Mouse (Mus musculus) urinary bladder, postnatal 4 days (tissue): ENCODE measurements around the gene Hepacam2.
"Not testable (repeated sequence)": the region's sequence is repeated elsewhere in the genome, so short reads cannot be mapped to it uniquely, and the experiment has no call there.

Experiments
- DNase-seq, 2 experiments: peaks; one replicate each; pipeline ENCODE4 v3.0.0; 2021 to 2022; ENCODE audit warnings: low spot score in 2 of 2

Gene Hepacam2

DNA sequence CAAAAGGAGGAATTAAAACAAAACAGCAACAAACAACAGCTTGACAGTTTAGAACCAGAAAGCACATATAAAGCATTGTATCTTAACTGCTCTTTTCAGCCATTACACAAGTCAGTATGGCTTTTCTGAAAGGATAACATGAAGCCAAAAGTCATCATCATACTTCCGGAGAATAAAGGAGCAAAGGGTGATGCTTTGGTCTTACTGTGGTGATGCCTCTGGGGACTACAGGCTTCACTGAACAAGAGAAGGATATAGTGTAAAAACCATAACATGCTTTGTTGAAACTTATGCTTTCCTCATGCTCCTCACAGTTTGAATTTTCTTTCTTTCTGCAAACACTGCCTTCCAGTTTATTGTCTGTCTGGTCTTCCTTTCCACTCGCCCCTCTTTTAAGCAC, 34.5 kb downstream of the Hepacam2 start:
- no peak for DNase-seq

DNA sequence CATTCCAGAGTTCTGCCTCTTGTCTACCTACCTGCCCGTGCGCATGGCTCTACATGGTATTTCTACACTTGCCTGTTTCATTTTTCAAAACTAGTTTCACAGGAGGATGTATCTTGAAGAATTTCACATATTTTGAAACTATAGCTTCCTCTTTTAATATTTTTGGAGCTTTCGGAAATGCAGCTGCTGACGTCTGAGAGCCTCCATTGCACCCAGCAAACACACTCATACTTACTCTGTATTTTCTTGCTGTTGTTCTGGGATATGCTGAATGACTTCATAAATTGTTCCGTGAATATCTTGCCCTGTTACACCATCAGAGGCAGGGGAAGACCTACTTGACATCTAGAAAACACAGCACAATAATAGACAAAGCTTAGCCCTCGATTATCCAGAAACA, 35.1 kb downstream of the Hepacam2 start:
- DNase-seq: no peak

DNA sequence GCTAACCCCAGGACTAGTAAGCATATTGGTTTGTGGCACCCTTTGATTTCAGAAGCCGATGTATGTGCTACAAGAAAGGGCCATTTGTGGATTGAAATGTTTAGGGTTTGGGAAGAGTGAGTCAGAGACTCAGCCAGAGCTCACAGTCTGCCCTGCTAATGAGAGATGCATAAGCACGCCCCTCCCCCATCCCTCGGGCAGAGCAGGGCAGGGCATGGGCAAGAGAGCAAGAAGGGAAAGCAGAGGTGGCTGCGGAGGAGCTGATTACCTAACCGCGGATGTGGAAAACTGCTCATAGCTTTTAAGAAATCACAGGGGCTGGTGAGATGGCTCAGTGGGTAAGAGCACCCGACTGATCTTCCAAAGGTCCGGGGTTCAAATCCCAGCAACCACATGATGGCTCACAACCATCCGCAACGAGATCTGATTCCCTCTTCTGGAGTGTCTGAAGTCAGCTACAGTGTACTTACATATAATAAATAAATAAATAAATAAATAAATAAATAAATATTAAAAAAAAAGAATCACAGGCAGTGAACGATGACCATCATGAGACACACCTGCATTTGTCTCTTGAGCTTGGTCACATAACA, 42.1 kb downstream of the Hepacam2 start:
- no peak for DNase-seq

DNA sequence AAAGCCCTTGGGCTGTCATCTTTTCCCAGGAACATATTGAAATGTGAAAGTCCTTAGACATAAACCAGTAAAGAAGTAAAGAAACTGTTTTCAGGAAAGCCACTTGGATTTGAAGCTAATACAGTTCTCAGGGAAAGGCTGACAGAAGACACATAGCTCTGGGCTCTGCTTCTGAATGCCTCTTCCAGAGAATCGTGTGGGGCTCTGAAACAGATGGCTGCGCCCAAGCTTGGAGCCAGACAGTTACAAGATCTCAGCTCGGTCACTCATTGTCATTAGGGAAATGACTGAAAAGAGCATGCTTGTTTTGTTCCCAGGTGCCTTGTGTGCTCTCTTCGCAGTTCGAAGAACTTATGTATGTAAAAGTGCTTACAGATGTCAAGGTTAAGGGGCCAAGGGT, 43.7 kb downstream of the Hepacam2 start:
- no peak for DNase-seq

DNA sequence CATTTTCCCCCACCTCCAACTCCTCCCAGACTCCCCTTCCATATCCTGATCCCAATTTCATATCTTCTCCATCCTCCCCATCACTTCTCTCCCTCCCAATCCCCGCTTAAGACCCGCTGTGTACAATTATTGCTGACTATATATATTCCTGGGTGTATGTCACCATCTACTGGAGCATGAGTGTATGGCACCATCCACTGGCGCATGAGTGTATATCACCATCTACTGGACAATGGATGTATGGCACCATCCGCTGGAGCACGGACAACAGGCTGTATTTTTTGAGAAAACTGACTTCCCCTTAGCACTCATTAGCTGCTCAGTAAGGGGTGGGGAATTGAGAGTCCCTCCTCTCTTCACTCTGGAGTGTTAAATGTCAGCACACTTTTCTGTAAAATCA, 50.7 kb downstream of the Hepacam2 start:
- peak in 1 of 2 experiments; percentile 32 for DNase-seq

DNA sequence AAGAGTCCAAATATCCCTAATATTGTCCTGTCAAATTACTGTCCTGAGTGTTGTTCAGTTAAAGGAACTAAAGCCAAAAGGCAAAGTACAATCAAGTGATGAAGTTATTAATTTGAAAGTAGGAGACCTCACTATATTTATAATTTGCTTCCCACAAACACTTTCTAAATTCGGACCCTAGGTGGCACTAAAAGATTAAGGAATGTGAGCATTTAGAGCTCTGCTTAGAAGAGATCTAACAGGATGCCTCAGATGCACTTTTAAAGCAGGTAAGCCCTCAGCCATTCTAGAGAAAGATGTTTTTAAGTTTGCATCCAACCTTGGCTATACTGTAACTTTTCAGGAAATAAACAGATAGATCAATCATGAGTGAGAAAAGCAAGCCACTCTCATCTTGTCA, 54.2 kb downstream of the Hepacam2 start:
- DNase-seq: no peak

DNA sequence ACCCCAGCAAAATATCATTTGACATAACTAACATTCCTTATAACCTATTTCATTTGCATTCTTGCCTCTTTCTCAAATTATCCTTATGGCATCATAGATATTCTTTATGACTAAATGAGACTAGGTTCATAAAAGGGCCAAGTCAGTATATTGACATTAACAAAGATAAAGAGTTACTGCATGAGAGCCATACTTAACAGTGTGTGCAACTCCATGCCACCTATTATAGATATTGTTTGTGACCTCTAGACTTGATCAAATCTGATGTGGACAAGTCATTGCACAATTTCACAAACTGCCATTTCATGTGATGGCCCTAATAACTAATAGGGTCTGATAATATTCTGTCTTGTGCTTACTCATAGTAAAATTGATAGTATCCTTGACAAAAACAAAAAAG, 62.0 kb downstream of the Hepacam2 start:
- DNase-seq: no peak

DNA sequence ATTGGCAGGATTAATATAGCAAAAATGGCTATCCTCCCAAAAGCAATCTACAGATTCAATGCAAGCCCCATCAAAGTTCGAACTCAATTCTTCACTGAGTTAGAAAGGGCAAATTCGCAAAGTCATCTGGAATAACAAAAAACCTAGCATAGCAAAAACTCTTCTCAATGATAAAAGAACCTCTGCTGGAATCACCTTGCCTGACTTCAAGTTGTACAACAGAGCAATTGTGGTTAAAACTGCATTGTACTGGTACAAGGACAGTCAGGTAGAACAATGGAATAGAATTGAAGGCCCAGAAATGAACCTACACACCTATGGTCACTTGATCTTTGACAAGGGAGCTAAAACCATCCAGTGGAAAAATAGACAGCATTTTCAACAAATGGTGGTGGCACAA, 67.1 kb downstream of the Hepacam2 start:
- not testable (repeated sequence) for DNase-seq

DNA sequence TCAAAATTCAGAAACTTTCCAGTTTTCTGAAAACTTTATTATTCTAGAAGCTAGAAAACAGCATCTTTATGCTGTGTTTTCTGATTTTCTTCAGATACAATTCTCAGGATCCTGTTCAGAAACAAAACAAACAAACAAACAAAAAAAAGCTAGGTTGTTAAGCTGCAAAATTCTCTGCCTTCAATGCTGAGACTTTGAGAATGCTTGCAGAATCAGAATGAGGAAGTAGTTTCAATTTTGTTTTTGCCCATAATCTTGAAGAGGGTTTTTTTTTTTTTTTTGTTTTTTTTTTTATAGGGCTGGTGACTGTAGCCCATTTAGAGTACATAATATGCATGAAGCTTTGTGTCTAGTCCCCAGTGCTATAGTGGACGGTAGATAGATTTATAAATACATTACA, 71.1 kb downstream of the Hepacam2 start:
- no peak for DNase-seq

DNA sequence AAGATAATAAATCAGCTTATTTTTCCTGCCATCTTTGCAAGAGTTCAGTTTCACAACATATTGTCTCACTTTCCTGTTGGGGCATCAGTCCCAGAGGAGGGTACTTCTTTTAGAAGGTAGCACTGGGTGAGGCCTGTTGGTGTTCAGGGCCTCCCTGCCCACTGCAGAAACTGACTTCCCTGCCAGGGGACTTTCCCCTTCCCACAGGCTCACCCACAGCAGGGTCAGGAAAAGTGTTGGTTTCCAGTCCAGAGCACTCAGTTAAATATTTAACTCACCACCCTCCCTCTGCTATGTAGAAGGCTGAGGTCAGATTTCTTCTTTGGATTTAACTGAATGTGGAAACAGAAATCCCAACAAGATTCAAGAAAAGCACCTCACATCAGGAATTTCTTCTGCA, 72.8 kb downstream of the Hepacam2 start:
- DNase-seq: not testable (repeated sequence)

DNA sequence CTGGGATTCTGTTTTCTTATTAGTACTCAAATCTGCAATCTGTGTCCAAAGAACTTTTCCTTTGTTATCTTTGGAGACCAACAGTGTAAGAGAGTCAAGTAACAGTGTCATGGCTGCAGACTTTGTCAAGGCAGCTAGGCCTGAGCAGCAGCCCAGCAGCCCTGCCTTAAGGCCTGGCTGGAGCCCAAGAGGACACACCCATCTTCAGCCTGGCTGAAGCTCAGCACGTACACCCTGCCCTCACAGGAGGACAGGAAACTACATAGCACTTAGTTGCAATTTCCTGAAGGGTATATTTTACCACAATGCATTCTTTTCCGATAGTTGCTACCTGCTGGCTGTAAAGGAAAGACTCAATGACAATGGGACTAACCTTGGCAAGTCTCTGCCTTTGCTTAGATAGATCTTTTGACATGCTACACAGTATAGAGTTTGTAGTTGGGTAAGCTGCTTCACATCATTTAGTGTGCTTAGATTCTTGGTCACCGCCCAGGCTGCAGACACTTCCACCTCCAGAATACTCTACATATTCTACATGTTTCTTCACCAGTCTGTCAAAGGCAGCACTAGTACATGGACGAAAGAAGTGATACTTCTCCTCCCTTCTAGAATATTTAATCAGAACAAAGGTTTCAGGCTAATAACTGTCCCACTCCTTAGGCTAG, 73.4 kb downstream of the Hepacam2 start:
- not testable (repeated sequence) for DNase-seq
